Mouse (Mus musculus): ENCODE results near the gene Chd9. TPM values are rescaled to one million over a fixed set of nuclear protein-coding genes. Genes with fewer than 3 reads are reported as not detected.

Chd9 gene
- polyA plus RNA-seq, 1 experiment from 2014 or later, result 34.2 TPM

GRCm38 (mm10) chr8:91060555-91061471 is 232.7 kb downstream of the Chd9 start:
- 77% methylated on average over 19 of the region's 19 CpGs for WGBS
- Histone ChIP-seq H3K4me1 (peaks cover 9% of the 10 kb centered on the region; the same call in 1 of the 2 replicates), H3K4me3 (0 out of 2 replicates have a peak overlapping the region, but pooled peaks have one; percentile 9), H3K36me3 (replicated peaks) (peaks cover 12% of the 10 kb centered on the region; the same call in 1 of the 2 replicates), H3K9me3 (no peaks in the 10 kb centered on the region), H3K27ac (replicated peaks) (no peak overlapping the region), H3K27me3 (replicated peaks; ENCODE audit: low read depth, poor library complexity, severe bottlenecking) (no peaks in the 10 kb centered on the region)
- DNase-seq (ENCODE audit: low spot score), result no peak

- Histone ChIP-seq H3K4me1 (peaks cover 14% of the 10 kb centered on the region), H3K27ac (replicated peaks) (no peak overlapping the region), H3K36me3 (replicated peaks) (no peaks in the 10 kb centered on the region), H3K9me3 (no peaks in the 10 kb centered on the region), H3K4me3 (no peak overlapping the region), H3K27me3 (replicated peaks; ENCODE audit: low read depth, poor library complexity, severe bottlenecking) (no peaks in the 10 kb centered on the region)
- DNase-seq (ENCODE audit: low spot score), result no peak
- WGBS, result 81% methylated on average over 4 of the region's 4 CpGs
Observed at GRCm38 (mm10) chr8:91065179-91065578, 237.0 kb downstream of the Chd9 start.

GRCm38 (mm10) chr8:91069407-91069806 is 241.3 kb downstream of the Chd9 start:
- no peaks in the 10 kb centered on the region for H3K27me3 ChIP-seq (replicated peaks; ENCODE audit: low read depth, poor library complexity, severe bottlenecking)
- peak overlapping the region; percentile 92 for H3K4me3 ChIP-seq
- WGBS, result 9% methylated on average over 10 of the region's 10 CpGs
- peak overlapping the region; percentile 85 for H3K27ac ChIP-seq (replicated peaks)
- DNase-seq (ENCODE audit: low spot score), result no peak
- no peaks in the 10 kb centered on the region for H3K36me3 ChIP-seq (replicated peaks)
- H3K9me3 ChIP-seq, result no peaks in the 10 kb centered on the region
- H3K4me1 ChIP-seq, result peaks cover 24% of the 10 kb centered on the region

- WGBS, result under 1% methylated on average over 25 of the region's 25 CpGs
- Histone ChIP-seq H3K4me3 (peak within 1 kb of the TSS; percentile 92), H3K27me3 (replicated peaks; ENCODE audit: low read depth, poor library complexity, severe bottlenecking) (no peaks in the 10 kb centered on the region), H3K4me1 (peaks cover 24% of the 10 kb centered on the region), H3K36me3 (replicated peaks) (no peaks in the 10 kb centered on the region), H3K27ac (replicated peaks) (peak within 1 kb of the TSS; percentile 85), H3K9me3 (no peaks in the 10 kb centered on the region)
- peak; percentile 92 for DNase-seq (ENCODE audit: low spot score)
Observed at GRCm38 (mm10) chr8:91069834-91070233, 241.7 kb downstream of the Chd9 start, which contains the start of gene Rbl2. Rbl2 (plus strand) TSS chr8:91070057.

GRCm38 (mm10) chr8:91070275-91070859 is 242.2 kb downstream of the Chd9 start:
- peak; percentile 67 for DNase-seq (ENCODE audit: low spot score)
- Histone ChIP-seq H3K27ac (replicated peaks) (peak overlapping the region; percentile 85), H3K4me1 (peaks cover 24% of the 10 kb centered on the region), H3K4me3 (peak overlapping the region; percentile 92), H3K9me3 (no peaks in the 10 kb centered on the region), H3K27me3 (replicated peaks; ENCODE audit: low read depth, poor library complexity, severe bottlenecking) (no peaks in the 10 kb centered on the region), H3K36me3 (replicated peaks) (no peaks in the 10 kb centered on the region)
- under 1% methylated on average over 34 of the region's 34 CpGs for WGBS

GRCm38 (mm10) chr8:91077077-91077867 is 249.1 kb downstream of the Chd9 start:
- no peak overlapping the region for H3K27ac ChIP-seq (replicated peaks)
- no peaks in the 10 kb centered on the region for H3K27me3 ChIP-seq (replicated peaks; ENCODE audit: low read depth, poor library complexity, severe bottlenecking)
- 92% methylated on average over 12 of the region's 12 CpGs for WGBS
- H3K36me3 ChIP-seq (replicated peaks), result peaks cover 22% of the 10 kb centered on the region
- no peak for DNase-seq (ENCODE audit: low spot score)
- H3K4me1 ChIP-seq, result no peaks in the 10 kb centered on the region
- no peaks in the 10 kb centered on the region for H3K9me3 ChIP-seq
- no peak overlapping the region for H3K4me3 ChIP-seq

GRCm38 (mm10) chr8:91079678-91080077 is 251.5 kb downstream of the Chd9 start:
- no peak overlapping the region for H3K4me3 ChIP-seq
- H3K27me3 ChIP-seq (replicated peaks; ENCODE audit: low read depth, poor library complexity, severe bottlenecking), result no peaks in the 10 kb centered on the region
- peaks cover 22% of the 10 kb centered on the region for H3K36me3 ChIP-seq (replicated peaks)
- H3K9me3 ChIP-seq, result no peaks in the 10 kb centered on the region
- 95% methylated on average over 2 of the region's 2 CpGs for WGBS
- H3K4me1 ChIP-seq, result no peaks in the 10 kb centered on the region
- DNase-seq (ENCODE audit: low spot score), result no peak
- no peak overlapping the region for H3K27ac ChIP-seq (replicated peaks)

GRCm38 (mm10) chr8:91081911-91082310 is 253.8 kb downstream of the Chd9 start:
- H3K9me3 ChIP-seq, result no peaks in the 10 kb centered on the region
- DNase-seq (ENCODE audit: low spot score), result no peak
- H3K27ac ChIP-seq (replicated peaks), result no peak overlapping the region
- H3K4me3 ChIP-seq, result no peak overlapping the region
- H3K27me3 ChIP-seq (replicated peaks; ENCODE audit: low read depth, poor library complexity, severe bottlenecking), result no peaks in the 10 kb centered on the region
- WGBS, result 81% methylated on average over 7 of the region's 7 CpGs
- no peaks in the 10 kb centered on the region for H3K4me1 ChIP-seq
- peaks cover 32% of the 10 kb centered on the region for H3K36me3 ChIP-seq (replicated peaks)

- no peak for DNase-seq (ENCODE audit: low spot score)
- peaks cover 32% of the 10 kb centered on the region for H3K36me3 ChIP-seq (replicated peaks)
- 91% methylated on average over 12 of the region's 12 CpGs for whole genome bisulfite sequencing
Observed at GRCm38 (mm10) chr8:91082428-91082827, 254.3 kb downstream of the Chd9 start.

GRCm38 (mm10) chr8:91088452-91088851 is 260.3 kb downstream of the Chd9 start:
- peaks cover 29% of the 10 kb centered on the region; the same call in 1 of the 2 replicates for H3K36me3 ChIP-seq (replicated peaks)
- H3K27ac ChIP-seq (replicated peaks), result no peak overlapping the region
- DNase-seq (ENCODE audit: low spot score), result no peak
- no peak overlapping the region for H3K4me3 ChIP-seq
- no peaks in the 10 kb centered on the region for H3K4me1 ChIP-seq
- WGBS, result 92% methylated on average over 7 of the region's 7 CpGs
- no peaks in the 10 kb centered on the region for H3K9me3 ChIP-seq
- no peaks in the 10 kb centered on the region for H3K27me3 ChIP-seq (replicated peaks; ENCODE audit: low read depth, poor library complexity, severe bottlenecking)

More at GRCm38 (mm10) chr8:91082428-91082827, 254.3 kb downstream of the Chd9 start:
- Histone ChIP-seq H3K27ac (replicated peaks) (no peak overlapping the region), H3K4me3 (no peak overlapping the region), H3K4me1 (no peaks in the 10 kb centered on the region), H3K27me3 (replicated peaks; ENCODE audit: low read depth, poor library complexity, severe bottlenecking) (no peaks in the 10 kb centered on the region), H3K9me3 (no peaks in the 10 kb centered on the region)

GRCm38 (mm10) chr8:91089601-91090000 is 261.4 kb downstream of the Chd9 start:
- H3K27ac ChIP-seq (replicated peaks), result no peak overlapping the region
- H3K27me3 ChIP-seq (replicated peaks; ENCODE audit: low read depth, poor library complexity, severe bottlenecking), result no peaks in the 10 kb centered on the region
- H3K36me3 ChIP-seq (replicated peaks), result peaks cover 35% of the 10 kb centered on the region; the same call in 1 of the 2 replicates
- H3K4me1 ChIP-seq, result no peaks in the 10 kb centered on the region
- no peaks in the 10 kb centered on the region for H3K9me3 ChIP-seq
- no peak for DNase-seq (ENCODE audit: low spot score)
- 84% methylated on average over 2 of the region's 2 CpGs for WGBS
- no peak overlapping the region for H3K4me3 ChIP-seq

- Histone ChIP-seq H3K36me3 (replicated peaks) (peaks cover 43% of the 10 kb centered on the region), H3K4me1 (no peaks in the 10 kb centered on the region), H3K9me3 (no peaks in the 10 kb centered on the region), H3K4me3 (no peak overlapping the region), H3K27ac (replicated peaks) (no peak overlapping the region), H3K27me3 (replicated peaks; ENCODE audit: low read depth, poor library complexity, severe bottlenecking) (no peaks in the 10 kb centered on the region)
- DNase-seq (ENCODE audit: low spot score), result no peak
- WGBS, result 89% methylated on average over 5 of the region's 5 CpGs
Observed at GRCm38 (mm10) chr8:91094135-91094534, 266.0 kb downstream of the Chd9 start.
